Mouse (Mus musculus) T-helper 17 cell (primary cell): ENCODE data around the gene Atp1a1.

Experiments
- in situ Hi-C, 2 experiments: fragments of 300-600 bp; cut with MboI, MseI; formaldehyde crosslinking; loops; 1 replicate in 1 of 2; 2 replicates in 1 of 2; pipeline ENCODE4 v1.15.1; 2025; ENCODE audit warnings: high pct_unique_total_duplicates in 2 of 2

Gene Atp1a1

DNA sequence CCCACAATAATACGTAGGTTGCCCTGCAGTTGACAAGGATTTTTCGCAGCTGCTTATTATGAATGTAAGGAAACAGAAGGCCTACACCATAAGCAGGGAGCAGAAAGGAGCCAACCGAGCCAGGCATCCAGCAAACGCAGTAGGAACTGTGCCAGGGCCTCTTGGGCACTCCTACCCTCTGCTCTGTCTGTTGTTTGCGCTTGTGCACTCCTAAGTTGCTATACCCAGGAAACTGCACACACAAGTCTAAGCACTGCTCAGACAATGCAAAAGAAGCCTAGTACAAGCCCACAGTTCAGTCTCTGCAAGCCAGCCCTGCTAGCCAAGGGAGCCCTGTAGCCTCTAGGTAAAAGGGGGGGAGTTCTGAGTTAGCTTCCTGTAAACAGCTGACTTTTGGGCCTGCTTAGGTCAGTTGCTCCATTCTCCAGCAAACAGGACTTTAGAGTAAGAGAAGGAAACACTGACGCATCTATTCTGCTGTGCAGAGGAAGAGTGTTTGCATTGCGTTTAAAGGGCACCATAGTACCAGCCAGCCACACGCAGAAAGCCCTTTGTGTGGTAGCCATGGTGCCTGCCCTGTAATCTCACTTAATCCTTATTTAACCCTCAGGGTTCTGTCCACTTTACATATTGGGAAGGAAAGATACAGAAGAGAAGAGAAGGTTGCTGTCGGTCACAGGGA, 43.5 kb downstream of the Atp1a1 start:
- in situ Hi-C loops: no loop called here

DNA sequence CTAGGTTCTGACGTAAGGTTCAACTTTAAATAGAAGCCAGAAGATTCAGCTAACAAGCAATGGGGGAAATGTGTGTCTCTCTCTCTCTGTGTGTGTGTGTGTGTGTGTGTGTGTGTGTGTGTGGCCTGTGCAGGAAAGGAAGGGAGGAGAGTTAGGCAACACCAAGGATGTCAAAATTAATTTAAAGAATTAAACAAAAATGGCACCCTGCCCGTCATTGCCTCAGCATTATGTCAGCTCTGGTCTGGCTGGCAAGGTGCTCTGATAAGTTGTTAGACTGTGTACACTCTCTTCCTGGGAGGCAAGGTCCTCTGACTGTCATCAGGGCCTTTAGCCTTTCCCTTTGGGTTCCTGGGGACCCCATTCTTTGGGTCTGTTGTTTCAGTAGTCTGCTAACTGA, 47.8 kb downstream of the Atp1a1 start:
- in situ Hi-C loops: loop anchor here in 1 of 2 experiments (10.0 kb wide), 1 partner anchor 548 kb away; no protein-coding TSS in a partner anchor

DNA sequence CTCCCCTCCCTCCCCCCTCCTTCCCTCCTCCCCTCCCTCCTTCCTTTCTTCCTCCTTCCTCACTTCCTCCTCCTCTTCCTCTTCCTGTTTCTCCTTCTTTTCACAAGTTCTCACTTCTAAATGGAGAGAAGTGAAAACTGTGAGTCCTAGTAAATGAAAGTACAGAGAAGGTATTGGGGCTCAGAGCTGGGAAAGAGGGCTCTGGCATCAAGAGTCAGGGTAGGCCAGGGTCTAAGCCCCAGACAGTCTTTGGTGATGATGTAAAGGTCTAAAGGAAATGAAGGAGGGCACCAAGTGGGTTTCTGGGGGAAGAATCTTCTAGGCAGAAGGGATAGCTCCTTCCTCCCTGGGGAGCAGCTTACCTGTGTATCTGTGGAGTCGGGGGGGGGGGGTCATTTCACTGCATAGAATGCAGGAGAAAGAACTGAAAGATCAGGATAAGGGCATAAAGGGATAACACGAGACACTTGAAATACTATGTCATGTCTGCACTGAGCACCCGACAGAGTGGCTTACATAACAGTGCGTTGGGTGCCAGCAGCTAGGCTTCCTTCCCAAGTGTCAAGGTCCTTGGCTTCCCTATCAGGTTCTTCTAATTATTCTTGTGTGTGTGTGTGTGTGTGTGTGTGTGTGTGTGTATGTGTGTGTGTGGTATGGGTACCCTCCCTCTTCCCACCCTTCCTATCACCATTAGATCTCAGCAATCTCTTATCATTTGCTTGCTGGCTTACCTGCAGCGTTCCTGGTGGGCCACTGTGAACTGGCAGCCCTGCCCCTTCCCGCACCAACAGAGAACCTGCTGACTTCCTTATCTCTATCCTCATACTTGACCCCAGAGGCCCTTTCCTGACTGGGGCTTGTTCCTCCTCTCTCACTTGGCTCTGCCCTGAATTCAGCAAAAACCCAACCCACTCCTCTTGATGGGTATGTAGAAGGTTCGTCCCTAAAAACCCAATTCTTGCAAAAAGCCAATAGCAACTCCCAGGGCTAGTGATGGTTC, 51.6 kb downstream of the Atp1a1 start:
- in situ Hi-C loops: loop anchor here in 1 of 2 experiments (10.0 kb wide), 1 partner anchor 552 kb away; no protein-coding TSS in a partner anchor

DNA sequence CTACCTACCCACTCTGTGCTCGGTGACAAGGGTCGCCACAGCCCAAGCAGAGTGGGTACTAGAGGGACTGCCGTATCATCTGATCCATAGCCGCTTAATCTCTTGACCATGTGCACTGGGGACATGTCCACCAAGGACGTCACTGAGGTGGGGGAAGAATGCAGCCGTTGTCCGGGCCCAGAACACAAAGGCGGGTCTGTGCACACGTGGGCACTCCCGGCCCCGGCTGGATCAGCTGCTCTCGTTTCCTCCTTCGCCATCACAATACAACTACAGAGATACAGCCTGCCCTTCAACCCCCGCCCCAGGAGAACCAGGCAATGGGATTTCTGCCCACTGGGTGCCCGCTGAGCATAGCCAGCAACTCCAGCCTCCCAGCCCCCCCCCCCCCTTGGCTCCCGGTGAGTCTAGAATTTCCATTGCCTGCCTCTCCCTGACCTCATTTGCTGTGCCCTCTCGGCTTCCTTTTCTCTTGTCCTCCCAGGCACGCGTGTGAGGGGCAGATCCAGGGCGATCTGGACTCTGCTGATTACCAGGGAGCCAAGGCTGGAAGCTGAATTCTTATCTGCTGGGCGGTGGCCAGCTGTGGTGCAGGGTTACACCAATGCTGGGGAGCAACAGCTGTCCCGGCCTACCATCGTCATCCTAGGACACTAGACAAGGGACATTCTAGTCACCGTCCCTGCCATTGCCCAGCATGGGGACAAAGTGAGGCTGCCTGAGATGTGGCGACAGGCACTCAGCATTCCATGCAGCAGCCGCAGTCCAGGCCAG, 52.8 kb downstream of the Atp1a1 start:
- in situ Hi-C loops: loop anchor here in 1 of 2 experiments (10.0 kb wide), 1 partner anchor 553 kb away; no protein-coding TSS in a partner anchor

DNA sequence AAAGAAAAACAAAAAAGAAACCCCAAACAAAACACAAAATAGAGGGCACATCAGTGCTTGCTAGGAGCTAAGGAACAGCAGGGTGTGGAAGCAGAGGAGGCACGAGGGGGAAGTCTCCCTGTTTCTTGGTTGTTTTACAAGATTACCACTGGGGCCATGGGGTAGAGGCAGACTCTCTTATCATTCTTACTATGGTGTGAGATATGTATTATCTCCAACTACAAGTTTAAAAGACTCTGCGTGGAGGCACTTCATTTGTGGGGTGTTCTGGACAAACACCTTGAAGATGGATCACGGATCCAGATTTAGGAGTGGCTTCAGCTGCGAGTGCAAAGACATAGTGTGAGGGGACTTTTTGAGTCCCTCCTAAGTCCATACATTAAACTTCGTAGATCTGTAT, 54.7 kb downstream of the Atp1a1 start:
- in situ Hi-C loops: loop anchor here in 1 of 2 experiments (10.0 kb wide), 1 partner anchor 555 kb away; no protein-coding TSS in a partner anchor

DNA sequence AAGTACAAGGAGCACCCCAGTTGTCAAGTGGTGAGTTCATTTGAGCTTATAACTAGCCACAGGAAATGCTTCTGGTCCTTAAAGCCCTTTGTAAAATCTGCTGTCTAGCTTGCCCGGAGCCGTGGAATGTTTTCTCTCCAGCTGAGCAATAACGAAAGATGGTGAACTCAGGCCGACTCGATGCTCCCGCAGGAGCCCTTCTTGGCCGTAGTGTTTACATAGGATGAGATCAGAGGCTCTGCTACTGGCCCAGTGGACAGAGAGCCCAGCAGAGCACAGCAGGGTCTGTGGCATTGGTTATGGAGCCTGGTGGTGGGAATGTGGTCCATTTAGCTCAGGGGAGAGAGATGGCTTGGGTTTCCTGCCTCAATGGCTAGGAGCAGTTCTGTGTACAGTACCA, 60.4 kb downstream of the Atp1a1 start:
- in situ Hi-C loops: no loop called here

DNA sequence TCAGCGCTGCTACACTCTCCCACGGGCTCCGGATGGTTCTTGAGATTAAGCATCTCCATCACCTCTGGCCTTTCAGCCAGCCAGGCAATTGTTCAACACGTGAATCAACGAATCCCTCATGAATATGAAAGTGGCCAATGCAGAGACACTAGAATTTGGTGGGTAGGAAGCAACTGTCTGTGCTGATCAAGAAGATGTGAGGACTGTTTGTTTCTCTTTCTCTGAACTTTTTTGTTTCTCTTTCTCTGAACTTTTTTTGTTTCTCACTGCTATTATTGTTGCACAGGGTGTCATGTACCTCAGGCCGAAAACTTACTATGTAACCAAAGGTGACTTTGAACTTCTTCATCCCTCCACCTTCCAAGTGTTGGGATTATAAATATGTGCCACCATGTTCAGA, 62.9 kb downstream of the Atp1a1 start:
- in situ Hi-C loops: no loop called here

DNA sequence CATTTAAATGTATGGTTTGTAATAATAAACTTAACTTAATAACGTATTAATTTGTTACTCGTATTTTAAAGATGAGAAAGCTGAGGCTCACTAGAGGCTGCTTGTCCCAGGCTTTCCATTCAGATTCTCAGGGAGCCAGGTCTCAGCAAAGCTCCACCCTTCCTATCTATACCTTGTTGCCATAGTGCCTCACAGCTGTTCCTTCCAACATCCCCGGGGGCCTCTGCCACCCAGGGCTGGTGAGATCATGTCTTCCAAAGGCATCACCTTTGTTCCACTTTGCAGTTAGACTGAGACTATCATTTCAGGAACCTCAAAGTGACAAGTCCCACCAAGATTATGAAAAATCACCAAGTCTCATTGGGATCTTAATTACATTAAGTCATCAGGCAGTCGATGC, 63.9 kb downstream of the Atp1a1 start:
- in situ Hi-C loops: no loop called here

DNA sequence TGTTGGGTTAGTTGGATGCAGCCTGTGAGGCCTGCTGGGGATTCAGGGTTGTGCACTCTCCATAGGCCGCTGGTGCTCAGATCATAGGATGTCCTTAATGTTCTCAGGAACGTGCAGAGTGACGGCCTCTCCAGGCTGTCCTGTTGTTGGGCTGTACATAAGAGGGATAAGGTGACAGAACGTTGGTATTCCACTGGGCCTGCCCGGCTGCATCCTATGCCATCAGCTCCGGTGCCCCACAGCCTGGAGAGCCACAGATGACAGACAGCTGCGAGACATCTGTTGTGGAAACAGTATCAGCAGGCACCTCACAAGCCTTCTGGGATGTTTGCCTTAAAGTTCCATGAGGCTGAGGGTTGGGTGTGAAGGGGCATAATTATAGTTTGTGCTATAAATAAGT, 68.2 kb downstream of the Atp1a1 start:
- in situ Hi-C loops: no loop called here

DNA sequence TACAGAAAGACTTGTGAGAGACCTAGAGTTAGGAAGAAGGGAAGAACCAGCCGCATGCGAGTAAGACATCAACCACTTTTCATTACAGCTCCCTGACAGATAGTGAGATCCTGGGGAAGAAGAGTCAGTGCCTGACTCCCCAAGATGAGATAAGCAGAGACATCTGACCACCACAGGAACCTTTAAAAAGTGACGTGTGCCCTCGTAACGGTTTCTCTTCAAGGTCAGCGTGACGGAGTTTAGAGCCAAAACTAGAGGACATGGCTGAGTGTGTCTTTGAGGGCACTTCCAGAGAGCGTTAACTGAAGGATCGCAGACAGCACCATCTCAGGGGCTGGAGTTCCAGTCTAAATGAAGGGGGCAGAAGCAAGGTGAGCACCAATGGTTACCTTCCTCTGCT, 70.2 kb downstream of the Atp1a1 start:
- in situ Hi-C loops: no loop called here

DNA sequence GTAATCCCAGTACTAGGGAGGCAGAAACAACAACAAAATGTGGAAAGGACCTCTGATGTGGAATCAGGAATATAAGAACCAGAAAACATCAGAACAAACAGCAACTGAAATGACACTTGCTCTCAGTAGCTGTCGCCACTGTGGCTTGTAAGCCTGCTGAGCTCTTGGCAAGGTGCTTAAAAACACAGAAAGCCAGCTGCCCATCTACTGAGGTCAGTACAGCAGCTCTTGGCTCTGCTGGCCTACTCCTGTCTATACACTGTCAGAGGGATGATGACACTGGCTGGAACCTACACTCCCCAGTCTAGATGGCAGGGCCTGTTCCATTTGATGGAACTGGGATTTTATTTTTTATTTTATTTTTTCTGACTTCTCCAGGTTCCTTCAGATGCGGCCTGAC, 71.1 kb downstream of the Atp1a1 start:
- in situ Hi-C loops: no loop called here

DNA sequence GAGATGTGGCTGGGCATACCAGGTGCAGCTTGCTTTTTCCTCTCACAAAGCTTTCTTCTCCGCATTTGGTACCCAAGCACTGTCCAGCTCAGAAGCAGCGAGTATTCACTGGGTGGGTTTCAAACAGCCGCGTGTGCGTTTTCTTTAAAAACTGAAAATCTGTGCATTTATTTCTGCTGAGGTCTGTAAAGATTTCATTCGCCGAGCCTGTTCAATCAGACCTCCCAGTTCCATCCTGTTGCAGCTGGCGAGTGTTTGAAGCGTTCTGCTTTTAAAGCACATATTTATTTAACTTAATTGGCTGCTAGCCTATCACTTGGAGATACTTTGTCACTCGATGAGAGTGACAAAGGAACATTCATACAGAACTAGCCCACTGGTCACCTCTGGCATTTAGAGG, 73.6 kb downstream of the Atp1a1 start:
- in situ Hi-C loops: no loop called here

DNA sequence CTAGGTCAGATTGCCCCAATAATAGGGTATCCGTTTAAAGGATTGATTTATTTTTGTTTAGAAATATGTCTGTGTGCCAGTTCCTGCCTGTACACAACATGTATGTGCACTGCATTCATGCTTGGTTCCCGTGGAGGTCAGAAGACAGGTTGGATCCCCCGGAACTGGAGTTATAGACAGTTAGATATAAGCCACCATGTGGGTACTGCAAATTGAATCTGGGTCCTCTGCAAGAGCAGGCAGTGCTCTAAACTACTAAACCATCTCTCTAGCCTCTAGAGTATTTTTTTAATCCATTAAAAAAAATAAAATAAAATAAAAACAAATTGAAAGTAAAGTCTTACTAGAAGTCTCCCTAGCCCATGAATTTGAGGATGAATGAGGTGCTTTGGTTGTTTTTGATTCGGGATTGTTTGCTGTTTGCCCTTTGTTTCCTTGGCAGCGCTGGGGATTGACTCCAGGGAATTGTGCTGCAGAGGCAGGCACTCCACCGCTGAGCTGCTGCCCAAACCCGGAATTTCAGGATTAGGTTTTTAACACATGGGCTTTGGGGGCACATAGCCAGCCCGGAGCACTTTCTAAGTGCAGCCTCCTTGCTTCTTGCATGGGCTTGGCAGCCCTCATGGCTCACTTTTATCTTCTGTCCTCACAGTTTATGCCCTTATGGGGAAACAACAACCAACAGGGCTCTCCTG, 75.4 kb downstream of the Atp1a1 start:
- in situ Hi-C loops: no loop called here

DNA sequence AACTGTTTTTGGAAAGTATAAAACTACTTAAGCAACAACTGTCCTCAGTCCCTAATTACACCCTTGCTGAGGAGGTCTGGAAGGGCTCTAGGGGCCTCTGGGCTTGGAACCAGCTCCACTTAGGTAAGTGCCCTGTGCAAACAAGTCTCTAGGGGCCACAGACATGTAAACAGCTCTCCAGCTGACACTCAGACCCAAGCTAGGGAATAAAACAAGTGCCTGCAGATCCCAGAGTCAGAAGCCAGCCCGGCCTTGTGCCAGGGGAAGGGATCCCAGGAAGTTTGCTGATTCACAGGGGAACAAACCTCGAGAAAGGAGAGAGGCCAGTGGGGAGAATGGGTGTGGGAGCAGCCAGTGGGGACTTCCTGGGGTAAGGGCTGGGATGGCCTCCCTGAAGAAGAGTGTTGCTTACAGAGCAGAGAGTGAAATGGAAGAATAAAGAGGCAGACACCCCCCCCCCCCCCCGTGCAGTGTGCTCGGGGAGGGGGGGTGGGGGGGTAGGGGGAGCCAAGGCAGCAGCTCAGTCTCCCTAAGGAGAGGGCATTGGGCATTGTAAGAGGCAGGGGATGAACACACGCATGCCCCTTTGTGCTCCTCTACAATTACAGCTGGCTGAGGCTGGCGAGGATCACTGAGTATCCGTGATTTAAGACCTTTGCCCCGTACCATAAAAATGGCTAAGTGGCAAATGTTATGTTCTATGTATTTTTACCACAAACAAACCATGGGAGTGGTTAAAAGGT, 76.2 kb downstream of the Atp1a1 start:
- in situ Hi-C loops: no loop called here

DNA sequence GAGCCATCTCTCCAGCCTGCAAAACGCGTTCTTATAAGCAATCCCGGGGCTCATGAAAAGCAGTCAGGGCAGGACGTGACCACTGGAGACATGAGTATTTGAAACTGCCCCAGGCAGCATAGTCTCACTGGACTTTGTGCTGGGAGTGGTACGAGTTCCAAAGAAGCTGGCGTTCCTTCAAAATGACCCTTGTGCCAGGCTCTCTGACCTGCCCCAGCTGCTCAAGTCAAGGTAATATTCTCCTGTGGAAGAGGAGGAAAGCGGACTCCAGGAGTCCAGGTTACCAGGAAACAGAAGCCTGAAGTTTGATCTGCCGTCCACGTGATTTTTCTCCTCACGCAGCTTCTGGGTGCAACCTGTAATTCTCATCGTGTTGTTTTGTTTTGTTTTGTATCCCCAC, 77.9 kb downstream of the Atp1a1 start:
- in situ Hi-C loops: no loop called here
